Mouse (Mus musculus) ovary, postnatal 14 days (tissue): ENCODE data around the gene Gnai2.

Experiments
- DNase-seq: peaks from one replicate; pipeline ENCODE4 v3.0.0; 2022; ENCODE audit warnings: low spot score

The Gnai2 gene

DNA sequence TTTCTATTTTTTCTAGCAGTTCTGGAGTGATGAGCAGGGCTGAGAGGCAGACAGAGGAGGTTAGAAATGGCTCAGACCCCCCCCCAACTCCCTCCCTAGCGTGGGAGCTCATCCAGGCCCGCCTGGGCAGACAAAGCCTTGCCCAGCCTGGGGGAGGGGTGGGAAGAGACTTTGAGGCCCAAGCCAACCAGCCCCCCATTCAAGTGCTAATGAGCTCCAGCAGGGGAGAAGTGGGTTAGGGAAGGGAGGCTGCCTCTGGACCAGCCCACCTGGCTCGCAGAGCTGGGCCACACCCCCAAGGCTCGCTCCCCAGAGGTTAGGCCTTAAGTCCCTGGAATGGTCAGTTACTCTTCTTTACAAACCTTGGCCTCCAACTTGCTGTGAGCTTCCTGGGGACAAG, 4.6 kb downstream of the Gnai2 start:
- no peak for DNase-seq

DNA sequence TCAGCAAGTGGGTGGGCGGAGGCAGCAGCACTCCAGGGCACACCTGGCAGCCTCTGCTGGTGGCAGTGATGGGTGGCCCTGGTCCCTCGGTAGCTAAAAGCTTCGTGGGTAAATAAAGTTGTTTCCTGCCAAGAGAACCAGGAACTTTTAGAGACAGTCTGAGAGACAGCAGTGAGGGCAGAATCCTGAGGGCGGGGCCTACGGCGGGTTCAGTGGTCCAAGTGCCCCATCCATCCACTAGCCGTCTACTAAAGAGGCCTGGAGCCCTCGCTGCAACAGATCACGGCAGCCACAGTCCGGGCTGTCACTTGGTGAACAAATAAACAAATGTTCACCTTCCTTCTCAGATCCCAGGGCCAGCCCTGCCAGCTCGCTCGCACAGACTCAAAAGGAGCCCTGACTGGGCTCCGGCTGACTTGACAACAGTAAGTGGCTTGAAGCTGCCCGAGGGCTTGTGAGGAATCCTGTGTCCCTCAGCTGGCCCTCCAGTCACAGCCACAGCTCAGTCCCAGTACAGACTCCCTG, 5.2 kb downstream of the Gnai2 start:
- DNase-seq, result no peak

DNA sequence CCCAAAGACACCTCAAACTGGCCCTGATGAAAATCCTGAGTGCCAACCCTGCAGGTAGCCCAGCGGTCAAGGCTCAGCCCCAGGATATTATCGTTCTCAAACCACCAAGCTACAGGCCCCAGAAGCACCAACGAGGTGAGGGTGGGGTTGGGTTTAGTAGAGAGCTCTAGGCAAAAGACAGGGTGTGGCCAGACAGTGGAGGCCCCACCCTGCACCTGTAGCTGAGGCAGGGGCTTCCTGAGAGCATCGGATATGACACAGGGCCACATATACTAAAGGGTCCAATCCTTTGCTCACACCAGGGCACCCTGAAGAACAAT, 5.8 kb downstream of the Gnai2 start:
- no peak for DNase-seq

DNA sequence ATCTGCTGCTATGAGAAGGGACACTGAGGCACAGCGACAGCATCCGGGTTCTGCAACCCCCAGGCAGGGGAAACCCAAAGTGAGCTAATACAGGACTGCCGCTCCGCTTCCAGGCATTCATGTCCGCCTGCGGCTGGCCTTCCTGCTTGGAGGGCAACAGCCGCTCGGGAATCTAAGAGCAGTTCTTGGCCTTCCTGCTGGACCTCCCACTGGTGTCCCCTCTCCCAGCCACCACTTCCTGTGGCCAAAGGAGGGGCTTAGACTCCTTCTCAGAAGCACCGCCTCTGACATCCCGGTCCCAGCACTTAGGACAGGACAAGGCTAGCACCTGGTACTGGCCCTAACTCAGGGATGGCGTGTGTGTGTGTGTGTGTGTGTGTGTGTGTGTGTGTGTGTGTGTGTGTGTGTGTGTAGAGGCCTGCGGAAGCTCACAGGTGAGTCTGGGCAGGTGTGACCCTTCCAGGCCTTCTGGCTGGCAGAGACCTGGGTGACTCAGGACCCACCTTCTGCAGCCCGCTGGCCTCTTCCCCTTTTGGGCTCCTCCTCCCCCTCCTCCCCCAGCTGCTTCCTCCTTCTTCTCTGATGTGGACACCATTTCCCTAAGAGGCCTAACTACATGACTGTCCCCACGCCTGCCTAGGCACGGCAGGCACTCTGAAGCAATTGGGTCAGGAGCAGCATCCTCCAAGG, 6.3 kb downstream of the Gnai2 start:
- DNase-seq, result no peak

DNA sequence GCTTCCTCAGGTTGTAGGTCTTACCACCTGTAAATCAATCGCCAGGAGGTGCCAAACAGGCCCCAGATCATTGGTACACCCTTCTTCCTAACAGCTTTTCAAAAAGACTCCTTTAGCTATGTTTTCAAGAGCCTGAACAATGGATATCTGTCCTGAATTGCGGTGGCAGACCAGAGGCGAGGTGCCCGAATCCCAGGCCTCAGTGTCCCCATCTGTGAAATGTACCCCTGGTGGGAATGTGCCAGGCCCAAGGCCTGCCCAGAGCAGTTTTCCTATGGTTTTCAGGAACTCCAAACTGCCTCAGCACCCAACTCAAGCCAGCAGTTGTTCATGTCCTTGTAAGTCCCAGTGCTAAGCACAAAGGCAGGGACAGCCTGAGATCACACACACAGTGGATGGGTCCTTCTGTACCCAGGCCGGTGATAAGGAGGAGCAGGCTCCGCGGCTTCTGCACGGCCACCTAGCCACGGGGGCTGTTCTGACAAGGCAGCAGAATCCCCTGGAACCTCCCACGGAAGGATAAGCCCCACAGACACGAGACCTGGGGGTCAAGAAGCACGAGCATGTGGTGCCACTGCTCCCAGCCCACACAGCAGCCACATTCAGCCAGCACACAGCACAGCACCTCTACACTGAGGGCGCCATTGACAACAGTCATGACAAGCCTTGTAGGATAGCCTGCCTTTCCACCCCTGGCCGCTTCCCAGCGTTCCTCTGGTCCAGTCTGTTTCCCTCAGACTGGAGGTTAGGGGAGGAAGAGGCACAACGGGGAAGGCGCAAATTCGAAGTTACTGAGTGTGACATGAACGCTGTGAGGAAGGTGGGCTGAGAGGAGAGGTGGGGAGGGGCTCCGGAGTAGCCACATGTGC, 7.5 kb downstream of the Gnai2 start:
- DNase-seq, result no peak

DNA sequence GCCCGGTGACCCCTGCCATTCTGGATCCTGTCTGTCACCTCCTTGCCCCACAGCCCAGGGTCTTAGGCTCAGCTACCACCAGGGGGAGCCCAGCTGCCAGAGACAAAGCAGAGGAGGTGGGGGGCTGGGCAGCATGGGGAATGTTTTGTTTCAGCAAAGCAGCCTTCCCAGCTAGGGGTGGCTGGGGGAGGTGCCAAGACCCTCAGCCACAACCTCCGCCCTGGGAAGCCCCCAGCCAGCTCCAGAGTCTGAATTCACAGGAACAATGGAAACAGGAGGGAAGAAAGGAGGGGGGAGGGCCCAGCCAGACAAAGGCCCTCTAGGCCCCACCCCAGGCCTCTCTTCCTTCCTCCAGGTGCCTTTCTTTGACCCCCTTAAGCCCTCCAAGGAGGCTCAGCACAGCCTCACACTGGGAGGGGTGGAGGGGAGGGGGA, 8.3 kb downstream of the Gnai2 start:
- DNase-seq, result peak; percentile 77

DNA sequence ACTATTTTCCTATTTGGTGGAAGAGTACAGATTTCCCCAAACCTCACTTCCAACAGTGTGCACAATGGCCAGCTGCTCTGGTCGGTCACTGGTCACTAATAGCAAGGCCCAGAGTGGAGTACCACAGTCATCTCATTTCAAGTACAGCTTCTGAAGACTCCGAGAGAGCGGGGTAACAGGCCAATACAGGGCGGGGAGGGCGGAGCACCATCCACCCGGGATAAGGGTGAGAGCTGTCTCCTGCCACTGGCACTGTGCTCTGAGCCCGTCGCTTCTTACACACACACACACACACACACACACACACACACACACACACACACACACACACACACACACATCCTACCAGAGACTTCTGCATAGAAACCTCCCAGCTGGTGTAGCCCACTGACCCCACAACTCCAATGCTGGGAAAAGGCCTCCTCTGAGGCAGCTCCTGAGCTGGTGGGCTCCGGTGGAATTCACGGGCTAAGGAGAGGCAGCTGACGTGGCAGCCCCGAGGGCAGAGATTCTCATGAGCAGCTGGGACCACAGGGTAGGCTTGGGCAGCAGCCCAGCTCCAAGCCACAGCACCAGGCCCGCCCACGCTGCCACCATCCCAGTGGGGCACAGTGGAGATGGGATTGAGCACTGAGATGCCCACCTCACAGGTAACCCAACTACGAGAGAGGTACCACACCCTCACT, 8.9 kb downstream of the Gnai2 start:
- DNase-seq, result no peak

DNA sequence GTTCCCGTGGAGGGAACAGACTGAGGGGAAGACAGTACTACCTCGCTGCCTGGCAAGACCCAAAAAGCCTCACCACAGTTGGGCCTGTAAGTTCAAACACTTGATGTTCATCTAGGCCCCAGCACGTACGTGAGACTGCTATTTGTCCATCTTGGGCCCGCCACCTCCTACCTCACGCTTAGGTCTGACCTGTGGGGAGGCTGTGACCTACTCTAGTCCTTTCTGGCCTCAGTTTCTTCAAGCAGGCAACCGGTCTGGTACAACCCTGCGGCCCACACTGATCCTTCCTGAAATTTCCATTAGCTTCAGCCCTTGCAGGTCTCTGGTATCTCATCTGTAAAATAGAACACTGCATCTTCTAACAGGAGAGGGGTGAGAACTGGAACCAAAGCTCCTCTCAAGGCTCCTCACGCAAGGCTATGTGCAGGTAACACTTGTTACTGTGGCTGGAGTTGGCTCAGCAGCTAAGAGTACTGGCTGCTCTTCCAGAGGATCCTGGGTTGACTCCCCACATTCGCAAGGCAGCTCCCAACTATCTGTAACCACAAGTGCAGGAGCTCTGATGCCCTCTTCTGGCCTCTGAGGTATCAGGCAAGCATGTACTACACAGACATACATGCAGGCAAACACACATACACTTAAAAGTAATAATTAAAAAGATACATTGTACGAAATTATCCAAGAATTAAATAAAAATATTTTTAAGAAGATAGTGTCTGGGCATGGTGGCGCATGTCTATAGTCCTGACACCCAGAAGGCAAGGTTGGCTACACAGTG, 9.6 kb downstream of the Gnai2 start:
- DNase-seq, result no peak

DNA sequence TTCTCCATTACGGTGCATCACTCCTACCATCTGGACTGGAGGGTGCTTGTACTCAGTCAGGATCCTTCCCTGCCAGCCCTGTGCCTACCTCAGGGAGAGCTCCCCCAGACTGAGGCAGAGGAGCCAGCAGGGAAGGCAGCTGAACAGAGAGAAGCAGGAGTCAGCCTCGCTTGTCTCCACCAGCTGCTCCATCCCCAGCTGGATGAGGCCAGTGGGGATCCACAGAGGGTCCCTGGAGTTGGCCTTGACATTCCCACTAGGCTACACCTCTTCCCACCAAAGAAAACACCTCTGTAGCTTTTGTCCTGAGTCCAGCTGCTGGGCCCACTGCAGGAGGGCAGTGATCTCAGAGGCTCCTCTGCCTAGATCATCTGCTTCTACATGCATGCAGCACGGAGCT, 10.2 kb downstream of the Gnai2 start:
- no peak for DNase-seq

DNA sequence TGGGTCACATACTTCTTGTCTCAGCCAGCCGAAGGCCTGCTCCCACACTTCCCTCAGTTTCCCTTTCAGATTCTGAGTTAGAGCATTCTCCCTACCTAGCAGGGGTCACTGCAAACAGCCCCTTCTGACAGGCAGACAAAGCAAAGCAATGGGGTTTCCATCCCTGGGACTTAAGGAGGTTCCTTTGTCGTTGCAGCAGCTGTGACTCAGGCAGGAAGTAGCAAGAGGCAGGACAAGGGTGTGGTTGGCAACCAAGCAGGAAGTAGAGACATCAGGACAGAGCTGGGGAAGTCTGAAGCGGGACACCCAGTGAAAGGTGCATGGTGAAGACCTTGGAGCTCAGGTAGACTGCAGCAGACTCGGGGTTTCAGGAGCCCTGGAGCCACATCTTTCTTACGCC, 10.6 kb downstream of the Gnai2 start:
- DNase-seq, result no peak

DNA sequence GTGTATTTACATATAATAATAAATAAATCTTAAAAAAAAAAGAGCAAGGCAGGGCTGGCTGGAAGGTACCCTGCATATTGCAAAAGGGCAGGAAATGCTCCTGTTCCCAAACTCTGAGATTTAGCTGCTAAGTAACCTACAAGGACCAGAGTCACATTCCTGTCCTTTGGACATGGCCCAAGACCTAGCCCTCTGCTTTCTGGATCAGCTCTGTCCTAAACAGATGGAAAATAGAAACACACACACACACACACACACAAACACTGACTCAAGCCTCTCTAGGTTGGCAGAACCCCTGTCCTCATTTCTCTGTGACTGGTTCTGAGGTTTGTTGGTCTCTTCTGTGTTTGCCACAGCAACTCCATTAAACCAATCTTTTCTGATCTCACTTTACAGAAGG, 14.2 kb downstream of the Gnai2 start:
- no peak for DNase-seq

DNA sequence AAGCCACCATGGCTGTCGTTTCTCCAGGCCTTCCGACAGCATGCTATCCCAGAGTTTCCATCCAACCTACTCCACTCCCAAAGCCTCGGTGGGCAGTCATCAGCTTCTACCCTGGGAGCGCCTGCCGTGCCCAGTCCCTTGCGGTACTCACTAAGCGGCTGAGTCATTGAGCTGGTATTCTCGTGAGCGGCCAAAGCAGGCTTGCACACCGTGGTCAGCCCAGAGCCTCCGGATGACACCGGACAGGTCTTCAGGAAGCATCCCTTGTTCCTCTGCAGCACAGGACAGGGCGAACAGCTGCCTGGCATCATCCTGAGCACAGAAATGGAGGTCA, 15.7 kb downstream of the Gnai2 start:
- DNase-seq, result no peak

DNA sequence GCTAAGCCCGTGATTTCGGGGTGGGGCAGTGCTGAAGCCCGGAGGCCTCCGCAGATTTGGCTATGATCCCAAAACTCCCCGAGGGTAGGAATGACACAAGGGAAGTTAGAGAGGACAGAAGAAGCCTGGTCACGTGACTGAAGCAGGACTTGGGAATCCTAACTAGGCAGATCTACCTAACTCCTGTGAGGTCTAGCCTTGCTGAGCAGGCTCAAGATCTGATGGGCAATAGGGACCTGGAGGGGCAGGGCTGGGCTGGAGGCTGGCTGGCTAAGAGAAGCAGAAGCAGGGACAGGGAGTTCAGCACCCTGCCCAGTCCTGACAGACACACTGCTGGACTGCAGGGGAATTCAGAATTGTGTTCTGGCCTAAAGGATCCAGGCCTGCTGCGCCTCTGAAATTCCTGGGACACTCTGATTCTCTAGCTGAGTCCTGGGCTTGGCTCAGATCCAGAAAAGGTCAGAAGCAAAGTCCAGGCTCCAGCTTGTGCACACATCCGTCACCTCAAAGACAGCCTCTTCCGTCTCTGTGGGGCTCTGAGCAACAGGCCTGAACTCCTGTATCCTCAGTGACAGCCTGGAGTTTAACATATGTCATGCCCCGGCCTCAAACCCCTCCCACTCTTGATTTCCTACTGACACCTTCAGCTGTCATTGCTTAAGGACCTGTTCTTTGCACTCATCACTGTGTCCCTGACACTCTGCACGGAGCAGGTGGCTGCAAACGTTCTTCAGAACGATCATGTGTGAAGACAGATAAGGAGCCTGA, 16.2 kb downstream of the Gnai2 start:
- DNase-seq, result no peak

DNA sequence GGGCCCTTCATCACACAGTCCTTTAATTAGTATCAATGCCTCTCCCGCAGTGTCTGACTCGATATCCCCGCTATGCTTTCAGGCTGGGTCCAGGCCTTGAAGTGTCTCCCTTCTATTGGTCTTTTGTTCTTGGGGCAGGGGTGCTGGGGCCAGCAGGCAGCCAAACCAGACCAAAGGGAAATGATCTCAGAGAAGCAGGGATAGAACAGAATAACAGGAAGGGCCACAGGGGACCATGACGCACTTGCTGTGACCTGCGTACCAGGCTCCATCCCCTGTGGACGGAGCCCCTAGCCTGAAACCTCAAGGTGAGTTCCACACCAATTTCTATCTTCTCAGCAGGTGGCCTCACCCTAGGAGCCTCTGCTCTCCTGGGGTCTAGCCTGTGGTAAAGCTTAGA, 17.1 kb downstream of the Gnai2 start:
- DNase-seq, result no peak

DNA sequence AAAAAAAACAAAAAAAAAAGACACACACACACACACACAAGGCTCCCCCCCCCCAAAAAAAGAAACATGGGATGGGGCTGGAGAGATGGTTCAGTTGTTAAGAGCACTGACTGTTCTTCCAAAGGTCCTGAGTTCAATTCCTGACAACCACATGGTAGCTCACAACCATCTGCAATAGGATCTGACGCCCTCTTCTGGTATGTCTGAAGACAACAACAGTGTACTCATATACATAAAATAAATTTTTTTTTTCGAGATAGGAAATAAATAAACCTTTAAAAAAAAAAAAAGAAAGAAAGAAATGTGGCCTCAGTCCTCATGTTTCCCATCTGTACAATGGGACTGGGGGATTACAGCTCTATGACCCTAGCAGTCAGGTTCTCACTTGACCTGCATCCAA, 17.7 kb downstream of the Gnai2 start:
- DNase-seq, result no peak

DNA sequence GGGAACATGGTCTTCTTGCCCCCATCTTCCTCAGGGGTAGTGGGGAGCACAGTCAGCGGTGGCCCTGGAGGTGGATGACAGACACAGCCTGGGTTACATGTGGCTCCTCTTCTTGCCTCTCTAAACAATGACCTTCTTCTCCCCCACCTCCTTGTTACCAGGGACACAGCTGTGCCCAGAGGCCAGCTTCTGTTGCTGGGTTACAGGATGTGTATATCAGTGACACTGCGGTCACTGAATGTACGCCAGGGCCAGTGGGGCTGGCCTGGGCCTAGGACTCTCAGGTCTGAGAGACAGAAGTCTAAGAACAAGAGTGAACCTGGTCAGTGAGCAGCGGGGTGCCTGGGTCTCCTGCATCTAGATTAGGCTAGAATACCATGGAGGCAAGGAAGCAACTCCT, 20.1 kb downstream of the Gnai2 start:
- no peak for DNase-seq

DNA sequence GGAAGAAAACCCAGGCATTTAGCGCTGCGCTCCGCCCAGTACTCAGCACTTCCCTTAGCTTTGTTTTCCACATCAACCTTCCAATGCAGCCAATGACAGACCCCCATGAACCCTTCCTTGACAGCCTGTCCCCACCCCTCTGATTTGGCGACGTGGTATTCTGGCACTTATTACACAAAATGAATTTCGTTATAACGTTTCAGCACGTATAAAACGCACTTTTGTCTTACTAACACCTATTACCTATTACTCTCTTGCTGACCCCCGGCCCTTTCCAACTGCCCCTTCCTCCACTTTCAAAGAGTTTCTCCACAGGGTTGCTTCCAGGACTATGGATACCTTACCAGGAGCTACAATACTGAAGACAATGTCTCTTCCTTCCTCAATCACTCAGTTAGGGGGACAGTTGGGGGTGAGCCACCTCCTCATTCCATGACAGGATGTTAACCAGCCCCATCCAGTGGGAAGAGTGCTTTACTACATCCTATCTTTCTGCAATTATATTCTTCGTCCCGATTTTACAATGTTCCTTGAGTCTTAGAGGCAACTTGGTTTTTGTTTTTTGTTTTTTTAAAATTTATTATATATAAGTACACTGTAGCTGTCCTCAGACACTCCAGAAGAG, 22.1 kb downstream of the Gnai2 start:
- no peak for DNase-seq

DNA sequence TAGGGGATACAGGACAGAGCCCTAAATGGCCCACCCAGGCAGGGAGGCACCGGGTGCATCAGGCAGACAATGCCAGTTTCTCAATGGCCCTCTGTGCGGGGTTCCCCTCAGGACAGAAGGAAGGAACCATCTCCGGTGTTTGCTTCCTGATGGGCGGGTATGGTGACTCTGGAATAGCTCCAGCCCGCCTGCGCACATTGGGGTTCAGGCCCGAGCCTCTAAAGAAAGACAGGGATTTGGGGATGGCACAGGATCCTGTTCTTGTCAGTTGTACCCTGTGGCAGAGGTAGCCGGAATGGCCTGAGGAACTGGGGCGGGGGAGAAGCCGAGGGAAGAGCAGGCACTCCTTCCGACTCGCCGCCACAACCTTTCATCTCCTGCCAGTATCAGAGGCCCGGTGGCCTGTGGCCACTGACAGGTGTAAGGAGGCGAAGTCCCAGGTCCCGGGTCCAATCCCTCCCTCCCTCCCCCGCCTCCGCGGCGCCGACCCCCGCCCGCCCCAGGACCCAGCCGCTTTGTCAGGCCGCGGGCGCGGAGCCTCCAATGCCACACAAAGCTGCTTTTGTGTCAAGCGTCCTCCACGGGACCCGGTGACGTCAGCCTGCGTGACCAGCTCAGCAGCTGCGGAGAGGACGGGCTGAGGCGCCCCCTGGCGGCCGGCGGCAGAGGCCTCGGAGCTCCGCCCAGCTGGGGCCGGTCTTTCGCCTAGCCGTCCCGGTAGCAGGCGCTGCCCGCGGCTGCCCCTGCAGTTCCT, 22.8 kb downstream of the Gnai2 start:
- DNase-seq, result peak; percentile 98

DNA sequence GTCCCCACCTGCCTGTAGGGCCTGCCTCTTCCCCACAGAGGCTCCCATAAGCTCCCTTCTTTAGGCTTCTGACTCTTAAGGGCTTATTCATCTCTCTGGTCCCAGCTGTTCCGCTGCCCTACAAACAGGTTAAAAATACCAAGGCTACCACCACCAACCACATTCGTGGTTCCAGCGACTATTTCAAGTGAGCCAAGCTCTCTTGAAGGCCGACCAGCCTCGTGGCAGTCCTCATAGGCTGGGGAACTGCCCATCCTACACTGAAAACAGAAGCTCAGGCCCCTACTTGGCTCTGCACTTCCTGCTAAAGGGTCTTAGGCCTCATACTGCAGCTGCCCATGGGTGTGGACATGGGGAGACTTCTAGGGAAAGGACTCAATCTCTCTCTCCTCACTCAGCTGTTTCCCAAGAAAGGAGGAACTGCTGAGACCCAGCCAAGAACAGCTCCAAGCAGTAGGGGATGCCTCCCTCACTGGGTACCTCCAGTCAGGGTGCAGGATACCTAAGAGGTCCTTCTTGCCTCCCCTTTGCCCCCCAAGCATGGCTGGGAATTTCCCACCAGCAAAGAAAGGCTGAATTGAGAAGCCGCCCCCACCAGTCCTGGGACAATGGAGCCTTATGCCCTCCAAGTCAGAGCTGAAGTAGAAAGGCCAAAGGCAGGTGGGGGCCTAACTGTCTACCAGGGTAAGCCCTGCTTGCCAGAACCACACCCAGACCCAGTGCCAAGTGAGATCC, 23.5 kb downstream of the Gnai2 start:
- no peak for DNase-seq

DNA sequence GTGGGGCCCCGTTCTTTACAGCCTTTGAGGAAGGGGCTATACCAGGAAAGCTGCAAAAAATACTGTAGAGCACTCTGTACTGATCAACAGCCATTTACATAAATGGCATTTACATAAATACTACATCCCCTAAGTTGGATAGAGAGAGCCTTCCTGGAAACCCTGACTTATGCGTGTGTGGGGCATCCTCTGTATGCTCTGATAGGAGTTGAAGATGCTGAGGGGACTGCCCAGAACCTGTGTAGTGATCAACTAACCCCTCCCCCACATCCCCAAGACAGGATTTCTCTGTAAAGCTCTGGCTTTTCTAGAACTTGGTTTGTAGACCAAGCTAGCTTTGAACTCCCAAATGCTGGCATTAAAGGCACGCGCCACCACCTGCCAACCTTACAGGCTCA, 25.7 kb downstream of the Gnai2 start:
- DNase-seq, result no peak
